In genomic region chr10:119483068-119483705, GRCm38 (mm10) we compare ENCODE assay signal across 19 mouse cellular contexts. TPM values are rescaled to one million over a fixed set of nuclear protein-coding genes. Genes with fewer than 3 reads are reported as not detected.
A peak's percentile ranks its signal among the peaks of the same experiment; 100 is the strongest.
DNase-seq lines count a peak whose midpoint lies in the region; ATAC-seq and TF ChIP-seq lines count a peak whose summit lies in the region.
"Had no signal": no experiment of that assay in that cellular context is flagged by ENCODE, and none has a peak within 500 bp of the region (broad histone marks: within the 10 kb centered on the region; RNA-seq: fewer than 3 reads in every experiment).

No protein-coding gene starts in this region.

- H3K4me2 ChIP-seq in forebrain, postnatal 0 days (ENCODE audit: low read depth): no peak overlapping the region
- H3K4me2 ChIP-seq in midbrain, embryonic 12.5 days (replicated peaks): peak overlapping the region; percentile 27; the same call in 1 of the 2 replicates
- H3K4me2 ChIP-seq: heart, embryonic 12.5 days; stomach, embryonic 15.5 days had no signal

- DNase-seq in forebrain, embryonic 10.5 days (ENCODE audit: extremely low spot score, low spot score): no peak
- no peak for DNase-seq in forebrain, postnatal 0 days
- DNase-seq in retina, embryonic 14.5 days (ENCODE audit: low spot score): peak; percentile 21
- no peak for DNase-seq in retina, postnatal 1 day
- DNase-seq in right cerebral cortex, adult 2 months (ENCODE audit: low spot score in 2 of 2): no peak
- no peak for DNase-seq in frontal cortex, postnatal 14 days (ENCODE audit: low spot score in 2 of 2)
- DNase-seq: kidney, adult 9 months; lung, postnatal 14 days; thymus, postnatal 25 days had no signal

- H3K9ac ChIP-seq in forebrain, postnatal 0 days: no peak overlapping the region
- no peak overlapping the region; the same call in 1 of the 2 replicates for H3K9ac ChIP-seq in midbrain, embryonic 12.5 days (replicated peaks)
- H3K9ac ChIP-seq: heart, embryonic 12.5 days; liver, embryonic 14.5 days; stomach, embryonic 15.5 days had no signal

- no peak for TF ChIP-seq CTCF in forebrain, postnatal 0 days (IDR thresholded peaks at IDR 0.05; ENCODE audit: low read depth)

- H3K27ac ChIP-seq in forebrain, embryonic 10.5 days: peak overlapping the region; percentile 35; the same call in 1 of the 2 replicates
- no peak overlapping the region for H3K27ac ChIP-seq in forebrain, postnatal 0 days (ENCODE audit: low read depth, low read length)
- H3K27ac ChIP-seq in midbrain, embryonic 12.5 days (replicated peaks): 0 out of 2 replicates have a peak overlapping the region, but pooled peaks have one; percentile 25
- H3K27ac ChIP-seq: liver, embryonic 14.5 days; stomach, embryonic 15.5 days had no signal

- WGBS in forebrain, embryonic 10.5 days: 74% methylated on average over 17 of the region's 17 CpGs
- 53% methylated on average over 17 of the region's 17 CpGs for WGBS in forebrain, postnatal 0 days
- 56% methylated on average over 17 of the region's 17 CpGs for WGBS in midbrain, embryonic 12.5 days

- H3K4me1 ChIP-seq in forebrain, embryonic 10.5 days: peaks cover 23% of the 10 kb centered on the region
- peaks cover 8% of the 10 kb centered on the region; the same call in 1 of the 2 replicates for H3K4me1 ChIP-seq in forebrain, postnatal 0 days (ENCODE audit: insufficient read depth)
- peaks cover 19% of the 10 kb centered on the region for H3K4me1 ChIP-seq in midbrain, embryonic 12.5 days
- H3K4me1 ChIP-seq: stomach, embryonic 15.5 days had no signal

- H3K36me3 ChIP-seq in forebrain, embryonic 10.5 days (replicated peaks): no peaks in the 10 kb centered on the region
- no peaks in the 10 kb centered on the region for H3K36me3 ChIP-seq in forebrain, postnatal 0 days (ENCODE audit: insufficient read depth)
- no peaks in the 10 kb centered on the region for H3K36me3 ChIP-seq in midbrain, embryonic 12.5 days
- H3K36me3 ChIP-seq: heart, embryonic 12.5 days; stomach, embryonic 15.5 days had no signal

- no peak overlapping the region for H3K4me3 ChIP-seq in forebrain, embryonic 10.5 days
- no peak overlapping the region for H3K4me3 ChIP-seq in forebrain, postnatal 0 days (ENCODE audit: low read depth, low read length)
- no peak overlapping the region for H3K4me3 ChIP-seq in midbrain, embryonic 12.5 days
- H3K4me3 ChIP-seq: heart, embryonic 12.5 days; stomach, embryonic 15.5 days had no signal

- no peaks in the 10 kb centered on the region for H3K9me3 ChIP-seq in forebrain, embryonic 10.5 days
- H3K9me3 ChIP-seq in forebrain, postnatal 0 days (ENCODE audit: low read length): no peaks in the 10 kb centered on the region
- no peaks in the 10 kb centered on the region for H3K9me3 ChIP-seq in midbrain, embryonic 12.5 days
- H3K9me3 ChIP-seq: heart, embryonic 12.5 days; stomach, embryonic 15.5 days had no signal

- no peak for ATAC-seq in forebrain, postnatal 0 days
- ATAC-seq in midbrain, embryonic 12.5 days (ENCODE audit: low FRiP score, low read depth): 0 out of 2 replicates have a peak, but pooled peaks have one; percentile 27
- no peak for ATAC-seq in megakaryocyte-erythroid progenitor cell, adult 5-6 weeks (replicated peaks; ENCODE audit: low FRiP score, low TSS enrichment, poor library complexity, severe bottlenecking)
- ATAC-seq: Patski had no signal

- H3K27me3 ChIP-seq in forebrain, embryonic 10.5 days (ENCODE audit: poor library complexity, severe bottlenecking): no peaks in the 10 kb centered on the region
- no peaks in the 10 kb centered on the region for H3K27me3 ChIP-seq in forebrain, postnatal 0 days (ENCODE audit: insufficient read depth, low read length)
- H3K27me3 ChIP-seq in midbrain, embryonic 12.5 days: no peaks in the 10 kb centered on the region
- H3K27me3 ChIP-seq: heart, embryonic 12.5 days; Patski; stomach, embryonic 15.5 days had no signal

RNA-seq across cellular contexts. Expression of gene Grip1, which starts 29.6 kb away (rescaled TPM):
- polyA plus RNA-seq in forebrain, embryonic 10.5 days (2016; fragmentation: Nextera tagmentation; extraction: Ambion mirVana): 4.3 and 5.2 TPM in 2 replicates
- total RNA-seq in forebrain, postnatal 0 days (2014; rRNA removed): 34.2 and 34.5 TPM in 2 replicates
- polyA plus RNA-seq in forebrain, postnatal 0 days (2015; fragmentation: Nextera tagmentation; extraction: Ambion mirVana): 11.4 and 14.8 TPM in 2 replicates
- 12.7 and 13.1 TPM in 2 replicates for polyA plus RNA-seq in midbrain, embryonic 12.5 days (2016; fragmentation: Nextera tagmentation; extraction: Ambion mirVana)
- not detected in 2 replicates for total RNA-seq in megakaryocyte-erythroid progenitor cell, adult 5-6 weeks (2014; fragmentation: Nextera tagmentation)
- not detected in 2 replicates for total RNA-seq in megakaryocyte-erythroid progenitor cell, adult 5-6 weeks (2017)
- total RNA-seq: common myeloid progenitor, adult 5-6 weeks; gastrocnemius, adult 8-10 months; hematopoietic stem cell, adult 5-6 weeks; monocyte, adult 5-6 weeks had no signal
